Mouse (Mus musculus): ENCODE measurements around the gene Borcs6. TPM values are rescaled to one million over a fixed set of nuclear protein-coding genes. Genes with fewer than 3 reads are reported as not detected.
"Not testable (repeated sequence)": the region's sequence is repeated elsewhere in the genome, so short reads cannot be mapped to it uniquely, and the experiment has no call there.

Borcs6 gene
- 15.2 and 15.6 TPM in 2 replicates for polyA plus RNA-seq (2012; rRNA removed)
- 12.3 and 13.9 TPM in 2 replicates for polyA plus RNA-seq (2014; fragmentation: Nextera tagmentation; extraction: Ambion mirVana)

DNA sequence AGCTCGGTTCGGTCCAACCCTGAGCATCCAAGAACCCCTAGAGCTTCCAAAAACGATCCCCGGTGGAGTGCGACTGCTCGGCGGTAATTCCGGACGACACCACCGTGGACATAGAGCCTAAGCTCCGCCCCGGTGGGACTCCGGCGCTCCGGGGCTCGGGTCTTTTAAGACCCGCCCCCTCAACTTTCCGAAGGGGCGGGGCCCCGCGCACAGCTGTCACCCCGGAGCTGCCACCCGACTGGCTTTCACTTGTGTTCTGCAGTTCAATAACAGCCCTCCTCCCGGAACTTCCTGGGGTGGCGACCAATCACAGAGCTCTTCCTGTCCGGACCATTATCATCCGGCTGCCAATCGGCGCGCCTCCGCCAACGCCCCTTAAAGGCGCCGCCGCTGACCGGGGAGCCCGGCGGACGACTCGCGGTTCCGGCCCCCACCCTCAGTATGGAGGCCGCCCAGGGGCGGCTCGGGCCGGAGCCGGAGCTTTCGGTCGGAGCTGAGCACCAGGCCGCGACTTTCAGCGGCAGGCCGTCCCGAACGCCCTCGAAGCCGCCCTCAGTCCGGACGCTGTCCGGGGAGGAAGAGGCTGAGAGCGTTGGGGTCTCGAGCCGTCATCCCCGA is at the start of gene Borcs6:
TSS of gene Borcs6 (plus strand) at position 361 of the 618 bp plus-strand sequence.
- peak; percentile 60; the same call in 1 of the 2 replicates for TF ChIP-seq POLR2A (IDR thresholded peaks at IDR 0.05; ENCODE audit: borderline replicate concordance, extremely low read depth, insufficient read depth, insufficient read length)
- H3K4me1 ChIP-seq (ENCODE audit: control insufficient read depth, insufficient read depth, low read length) = peaks cover 18% of the 10 kb centered on the region
- no peaks in the 10 kb centered on the region for H3K9me3 ChIP-seq (ENCODE audit: control insufficient read depth, low read length)
- peak within 1 kb of the TSS; percentile 67 for H3K9ac ChIP-seq (ENCODE audit: low read depth, low read length, severe bottlenecking)
- H3K27me3 ChIP-seq (ENCODE audit: control insufficient read depth, insufficient read depth, low read length) = no peaks in the 10 kb centered on the region
- DNase-seq (ENCODE audit: low spot score) (peak; percentile 97), ATAC-seq (ENCODE audit: low FRiP score, low read depth) (peak; percentile 89)
- WGBS = under 1% methylated on average over 58 of the region's 64 CpGs
- H3K4me3 ChIP-seq (replicated peaks; ENCODE audit: low read length) = peak within 1 kb of the TSS; percentile 54
- H3K4me2 ChIP-seq (replicated peaks; ENCODE audit: low read depth, low read length, severe bottlenecking) = peak within 1 kb of the TSS; percentile 87
- peak within 1 kb of the TSS; percentile 40 for H3K27ac ChIP-seq (replicated peaks; ENCODE audit: low read depth, low read length)
- H3K36me3 ChIP-seq (ENCODE audit: control insufficient read depth, insufficient read depth, low read length) = no peaks in the 10 kb centered on the region

DNA sequence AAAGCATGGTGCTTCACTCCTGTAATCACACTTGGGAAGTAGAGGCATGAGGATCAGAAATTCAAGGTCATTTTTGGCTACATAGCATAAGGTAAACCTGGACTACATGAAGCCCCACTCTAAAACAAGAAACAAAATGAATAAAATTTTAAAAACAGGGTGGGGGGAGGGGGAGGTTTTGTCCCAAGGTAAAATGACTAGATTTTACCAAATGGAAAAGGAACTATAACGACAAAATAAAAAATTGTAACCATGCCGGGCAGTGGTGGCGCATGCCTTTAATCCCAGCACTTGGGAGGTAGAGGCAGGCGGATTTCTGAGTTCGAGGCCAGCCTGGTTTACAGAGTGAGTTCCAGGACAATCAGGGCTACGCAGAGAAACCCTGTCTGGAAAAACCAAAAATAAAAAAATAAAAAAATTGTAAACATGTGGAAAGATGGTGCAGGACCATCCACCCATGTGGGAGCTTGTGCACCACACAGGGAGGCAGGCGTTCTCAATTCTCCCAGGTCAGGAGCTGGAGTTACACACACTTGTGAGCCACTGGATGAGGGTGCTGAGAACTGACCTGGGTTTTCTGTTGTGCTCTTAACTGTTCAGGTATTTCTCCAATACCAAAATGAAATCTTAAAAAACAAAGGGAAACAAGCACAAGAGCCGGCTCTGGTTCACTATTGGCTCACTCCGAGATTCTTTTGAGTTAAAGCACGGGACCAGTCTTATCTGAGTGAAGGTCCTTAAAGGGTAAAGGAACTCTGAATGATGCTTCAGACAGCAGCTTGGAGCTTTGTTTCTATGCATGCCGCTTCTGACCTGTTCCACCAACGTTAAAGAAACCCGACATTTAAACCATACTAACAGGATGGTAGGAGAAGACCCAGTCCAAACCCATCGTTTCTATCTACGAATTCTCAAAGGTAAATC is 48.9 kb upstream of the Borcs6 start:
- ATAC-seq (ENCODE audit: low FRiP score, low read depth) = no peak
- Histone ChIP-seq H3K4me1 (ENCODE audit: control insufficient read depth, insufficient read depth, low read length) (peaks cover 6% of the 10 kb centered on the region), H3K9me3 (ENCODE audit: control insufficient read depth, low read length) (no peaks in the 10 kb centered on the region), H3K36me3 (ENCODE audit: control insufficient read depth, insufficient read depth, low read length) (no peaks in the 10 kb centered on the region), H3K4me2 (replicated peaks; ENCODE audit: low read depth, low read length, severe bottlenecking) (0 out of 2 replicates have a peak overlapping the region, but pooled peaks have one; percentile 84), H3K9ac (ENCODE audit: low read depth, low read length, severe bottlenecking) (no peak overlapping the region), H3K27me3 (ENCODE audit: control insufficient read depth, insufficient read depth, low read length) (no peaks in the 10 kb centered on the region), H3K4me3 (replicated peaks; ENCODE audit: low read length) (no peak overlapping the region), H3K27ac (replicated peaks; ENCODE audit: low read depth, low read length) (no peak overlapping the region)
- no peak for TF ChIP-seq POLR2A (IDR thresholded peaks at IDR 0.05; ENCODE audit: borderline replicate concordance, extremely low read depth, insufficient read depth, insufficient read length)
- no peak for DNase-seq (ENCODE audit: low spot score)
- 89% methylated on average over 15 of the region's 15 CpGs for WGBS

DNA sequence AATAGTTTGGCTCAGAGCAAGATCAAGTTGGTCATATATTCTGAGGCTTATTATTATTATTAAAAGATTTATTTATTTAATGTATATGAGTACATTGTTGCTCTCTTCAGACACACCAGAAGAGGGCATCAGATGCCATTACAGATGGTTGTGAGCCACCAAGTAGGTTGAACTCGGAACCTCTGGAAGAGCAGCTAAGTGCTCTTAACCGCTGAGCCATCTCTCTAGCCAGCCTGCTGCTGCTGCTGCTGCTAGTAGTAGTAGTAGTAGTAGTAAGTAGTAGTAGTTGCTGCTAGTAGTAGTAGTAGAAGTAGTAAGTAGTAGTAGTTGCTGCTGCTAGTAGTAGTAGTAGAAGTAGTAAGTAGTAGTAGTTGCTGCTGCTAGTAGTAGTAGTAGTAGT is 48.1 kb upstream of the Borcs6 start:
- not testable (repeated sequence) for H3K4me1 ChIP-seq (ENCODE audit: control insufficient read depth, insufficient read depth, low read length); DNase-seq (ENCODE audit: low spot score); H3K27me3 ChIP-seq (ENCODE audit: control insufficient read depth, insufficient read depth, low read length); H3K36me3 ChIP-seq (ENCODE audit: control insufficient read depth, insufficient read depth, low read length); ATAC-seq (ENCODE audit: low FRiP score, low read depth); H3K9me3 ChIP-seq (ENCODE audit: control insufficient read depth, low read length)
- H3K4me3 ChIP-seq (replicated peaks; ENCODE audit: low read length) = peak overlapping the region; percentile 53
- H3K9ac ChIP-seq (ENCODE audit: low read depth, low read length, severe bottlenecking) = 0 out of 2 replicates have a peak overlapping the region, but pooled peaks have one; percentile 59
- H3K4me2 ChIP-seq (replicated peaks; ENCODE audit: low read depth, low read length, severe bottlenecking) = peak overlapping the region; percentile 84
- 75% methylated on average over 2 of the region's 2 CpGs for WGBS
- peak overlapping the region; percentile 78; the same call in 1 of the 2 replicates for H3K27ac ChIP-seq (replicated peaks; ENCODE audit: low read depth, low read length)

DNA sequence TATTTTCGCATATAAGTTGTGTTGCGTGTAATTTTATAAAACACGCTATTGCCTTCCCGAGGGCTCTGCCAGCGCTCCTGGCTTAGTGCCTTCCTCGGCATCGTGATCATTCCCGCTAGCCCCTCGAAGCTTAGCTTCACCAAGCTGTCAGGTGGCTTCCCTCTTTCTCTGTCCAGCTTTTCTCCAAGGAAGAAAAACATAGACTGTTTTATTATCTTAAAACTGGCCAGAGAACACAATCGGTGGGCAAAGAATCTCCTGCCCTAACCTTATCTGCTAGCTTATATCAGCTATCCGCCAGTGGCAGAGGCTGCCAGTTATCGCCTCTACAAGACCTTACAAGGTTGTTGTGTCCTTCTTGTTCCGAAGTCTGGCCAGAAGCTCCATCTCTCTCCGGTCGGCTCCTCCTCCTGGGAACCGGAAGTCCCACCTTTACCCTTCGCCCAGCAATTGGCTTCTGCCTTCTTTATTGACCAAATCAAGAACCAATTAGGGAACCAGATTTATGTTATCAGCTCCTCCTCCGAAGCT is 47.4 kb upstream of the Borcs6 start:
- no peak for TF ChIP-seq POLR2A (IDR thresholded peaks at IDR 0.05; ENCODE audit: borderline replicate concordance, extremely low read depth, insufficient read depth, insufficient read length)

More for the DNA sequence above, 47.4 kb upstream of the Borcs6 start:
- peak overlapping the region; percentile 59 for H3K9ac ChIP-seq (ENCODE audit: low read depth, low read length, severe bottlenecking)
- ATAC-seq (ENCODE audit: low FRiP score, low read depth) (peak; percentile 63; the same call in 1 of the 2 replicates), DNase-seq (ENCODE audit: low spot score) (peak; percentile 91)
- H3K4me2 ChIP-seq (replicated peaks; ENCODE audit: low read depth, low read length, severe bottlenecking) = peak overlapping the region; percentile 84
- H3K27ac ChIP-seq (replicated peaks; ENCODE audit: low read depth, low read length) = peak overlapping the region; percentile 78
- peak overlapping the region; percentile 53 for H3K4me3 ChIP-seq (replicated peaks; ENCODE audit: low read length)
- WGBS = 1% methylated on average over 18 of the region's 18 CpGs
- no peaks in the 10 kb centered on the region for H3K9me3 ChIP-seq (ENCODE audit: control insufficient read depth, low read length)
- H3K4me1 ChIP-seq (ENCODE audit: control insufficient read depth, insufficient read depth, low read length) = peaks cover 13% of the 10 kb centered on the region
- H3K36me3 ChIP-seq (ENCODE audit: control insufficient read depth, insufficient read depth, low read length) = no peaks in the 10 kb centered on the region
- no peaks in the 10 kb centered on the region for H3K27me3 ChIP-seq (ENCODE audit: control insufficient read depth, insufficient read depth, low read length)

All from limb, embryonic 14.5 days (tissue).